Mouse (Mus musculus): ENCODE measurements around the gene Vmn1r157. TPM values are rescaled to one million over a fixed set of nuclear protein-coding genes. Genes with fewer than 3 reads are reported as not detected.

Gene Vmn1r157
- not detected in 2 replicates for polyA plus RNA-seq (2012; rRNA removed)

GRCm38 (mm10) chr7:22761397-22761796 lies at the start of gene Vmn1r157:
Gene Vmn1r157, plus strand, starts transcription at chr7:22761697.

DNA sequence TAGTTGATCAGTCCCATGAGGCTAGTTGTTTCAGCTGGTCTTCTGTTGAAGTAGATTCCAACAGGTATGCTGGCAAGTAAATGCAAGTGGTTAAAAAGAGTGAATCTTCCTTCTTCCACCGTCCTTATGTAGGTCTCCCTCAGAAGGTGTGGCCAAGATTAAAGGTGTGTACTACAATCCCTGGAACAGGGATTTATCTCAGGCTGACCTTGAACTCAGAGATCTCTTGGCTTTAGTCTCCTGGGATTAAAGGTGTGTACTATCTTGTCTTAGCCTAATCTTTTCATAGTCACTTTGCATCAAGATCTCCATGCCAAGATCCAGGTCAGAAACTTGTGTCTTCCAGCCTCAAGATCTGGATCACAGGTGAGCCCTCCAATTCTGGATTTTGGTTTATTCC lies 41.9 kb upstream of the Vmn1r157 start, which contains the start of gene Gm4567:
Gm4567 (minus strand) TSS at position 101 of the 400 bp plus-strand sequence.

DNA sequence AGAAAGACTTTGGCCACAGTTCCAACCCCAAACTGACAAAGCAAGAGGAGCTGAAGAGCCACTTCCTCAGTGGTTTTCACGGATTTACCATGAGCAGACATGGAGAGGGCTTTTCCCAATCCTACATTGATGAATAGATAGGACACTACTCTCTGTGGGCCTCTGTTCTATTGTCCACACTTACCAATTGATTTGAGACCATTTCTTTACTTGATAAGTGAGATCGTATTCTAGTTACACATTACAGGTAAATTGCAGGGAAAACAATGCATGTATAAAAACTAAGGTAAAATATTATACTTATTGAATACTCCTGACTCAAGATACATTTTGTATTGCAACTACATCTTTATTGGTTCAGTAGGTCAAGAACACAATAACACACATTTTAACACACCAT lies 29.2 kb downstream of the Vmn1r157 start, which contains the start of gene Vmn1r158:
Vmn1r158 (minus strand) TSS at position 101 of the 400 bp plus-strand sequence.

Other genes with a start within 250 kb of the Vmn1r157 start
- gene Vmn1r152, start 238.7 kb upstream of the Vmn1r157 start, polyA plus RNA-seq (2012; rRNA removed) = not detected in 2 replicates
- not detected in 2 replicates for gene Gm8677, start 226.8 kb upstream of the Vmn1r157 start, polyA plus RNA-seq (2012; rRNA removed)
- gene Gm4201, start 196.4 kb upstream of the Vmn1r157 start, polyA plus RNA-seq (2012; rRNA removed) = not detected in 2 replicates
- gene Gm4565, start 173.6 kb upstream of the Vmn1r157 start, polyA plus RNA-seq (2012; rRNA removed) = not detected in 2 replicates
- not detected in 2 replicates for gene Vmn1r155, start 103.7 kb upstream of the Vmn1r157 start, polyA plus RNA-seq (2012; rRNA removed)
- gene Gm8693, start 69.4 kb upstream of the Vmn1r157 start, polyA plus RNA-seq (2012; rRNA removed) = not detected in 2 replicates
- not detected in 2 replicates for gene Gm4567, start 42.0 kb upstream of the Vmn1r157 start, polyA plus RNA-seq (2012; rRNA removed)
- not detected in 2 replicates for gene Vmn1r158, start 29.1 kb downstream of the Vmn1r157 start, polyA plus RNA-seq (2012; rRNA removed)
- not detected in 2 replicates for gene Vmn1r159, start 81.9 kb downstream of the Vmn1r157 start, polyA plus RNA-seq (2012; rRNA removed)
- gene Vmn1r160, start 109.5 kb downstream of the Vmn1r157 start, polyA plus RNA-seq (2012; rRNA removed) = not detected in 2 replicates
- not detected in 2 replicates for gene Gm4214, start 223.0 kb downstream of the Vmn1r157 start, polyA plus RNA-seq (2012; rRNA removed)

Data from stomach, adult 2 months (tissue).